Comparison of ENCODE assay signal across 27 mouse cellular contexts in genomic region chr13:58882468-58882867, GRCm38 (mm10).
"Had no signal": no experiment of that assay in that cellular context is flagged by ENCODE, and none has a peak within 500 bp of the region (broad histone marks: within the 10 kb centered on the region; RNA-seq: fewer than 3 reads in every experiment).

No protein-coding gene starts in this region.

- H3K4me1 ChIP-seq: embryonic facial prominence, embryonic 10.5 days; embryonic facial prominence, embryonic 12.5 days; embryonic facial prominence, embryonic 13.5 days; embryonic facial prominence, embryonic 15.5 days; forebrain, embryonic 10.5 days; forebrain, embryonic 12.5 days; heart, embryonic 10.5 days had no signal

- H3K9ac ChIP-seq: embryonic facial prominence, embryonic 12.5 days; embryonic facial prominence, embryonic 13.5 days; embryonic facial prominence, embryonic 15.5 days; forebrain, embryonic 12.5 days; forebrain, embryonic 13.5 days; forebrain, embryonic 15.5 days; forebrain, postnatal 0 days had no signal

- H3K27ac ChIP-seq: embryonic facial prominence, embryonic 10.5 days; embryonic facial prominence, embryonic 12.5 days; embryonic facial prominence, embryonic 13.5 days; embryonic facial prominence, embryonic 15.5 days; forebrain, embryonic 10.5 days; forebrain, embryonic 12.5 days; forebrain, embryonic 13.5 days; forebrain, embryonic 15.5 days; heart, adult 2 months; heart, embryonic 10.5 days had no signal

- ATAC-seq: forebrain, embryonic 13.5 days; forebrain, embryonic 14.5 days; forebrain, embryonic 15.5 days; forebrain, embryonic 16.5 days; forebrain, postnatal 0 days had no signal

- H3K4me3 ChIP-seq: embryonic facial prominence, embryonic 10.5 days; embryonic facial prominence, embryonic 12.5 days; embryonic facial prominence, embryonic 13.5 days; embryonic facial prominence, embryonic 15.5 days; erythroblast, embryonic 14.5 days; forebrain, embryonic 10.5 days; forebrain, embryonic 12.5 days; forebrain, embryonic 13.5 days; forebrain, embryonic 15.5 days; gastrocnemius, adult 2 months; heart, adult 2 months; heart, embryonic 10.5 days had no signal

- H3K27me3 ChIP-seq: embryonic facial prominence, embryonic 12.5 days; embryonic facial prominence, embryonic 13.5 days; embryonic facial prominence, embryonic 15.5 days; forebrain, embryonic 12.5 days; forebrain, embryonic 13.5 days; forebrain, embryonic 15.5 days had no signal

- H3K9me3 ChIP-seq: embryonic facial prominence, embryonic 10.5 days; embryonic facial prominence, embryonic 12.5 days; embryonic facial prominence, embryonic 13.5 days; embryonic facial prominence, embryonic 15.5 days; forebrain, embryonic 10.5 days; forebrain, embryonic 12.5 days; forebrain, embryonic 13.5 days; forebrain, embryonic 15.5 days; heart, embryonic 10.5 days had no signal

- H3K36me3 ChIP-seq: embryonic facial prominence, embryonic 10.5 days; embryonic facial prominence, embryonic 12.5 days; embryonic facial prominence, embryonic 13.5 days; embryonic facial prominence, embryonic 15.5 days; heart, embryonic 10.5 days had no signal

- DNase-seq: cerebellum, adult 9-11 months; cerebellum, postnatal 10 days; cerebellum, postnatal 14 days; cerebellum, postnatal 25 days; cerebellum, postnatal 36 days; embryo, embryonic 11 days; forebrain, postnatal 0 days; gastrocnemius, adult 2 months; gastrocnemius, postnatal 10 days; gastrocnemius, postnatal 14 days; gastrocnemius, postnatal 25 days; gastrocnemius, postnatal 36 days; heart, adult 11 months; heart, adult 18-20 months; heart, adult 2 months had no signal
